Mouse (Mus musculus): ENCODE measurements around the gene Tenm2. TPM values are rescaled to one million over a fixed set of nuclear protein-coding genes. Genes with fewer than 3 reads are reported as not detected.

The Tenm2 gene
- polyA plus RNA-seq, 1 experiment from 2014 or later = not detected

GRCm38 (mm10) chr11:35959270-35959669 lies 1276.5 kb downstream of the Tenm2 start:
- H3K4me1 ChIP-seq (ENCODE audit: insufficient read depth) = peaks cover 11% of the 10 kb centered on the region
- TF ChIP-seq EP300 (IDR thresholded peaks at IDR 0.05; ENCODE audit: low read depth) (no peak), CTCF (IDR thresholded peaks at IDR 0.05; ENCODE audit: low read depth) (no peak)
- WGBS (ENCODE audit: insufficient replicate concordance) = 58% methylated on average over 3 of the region's 3 CpGs
- H3K4me3 ChIP-seq (ENCODE audit: low read depth, low read length) = no peak overlapping the region
- no peak overlapping the region for H3K27ac ChIP-seq (ENCODE audit: low read depth)
- H3K36me3 ChIP-seq (replicated peaks; ENCODE audit: insufficient read depth, low read length) = no peaks in the 10 kb centered on the region
- DNase-seq = no peak
- no peak overlapping the region for H3K4me2 ChIP-seq (ENCODE audit: low read depth, low read length)
- H3K9ac ChIP-seq (replicated peaks) = no peak overlapping the region
- H3K27me3 ChIP-seq (ENCODE audit: insufficient read depth, low read length) = no peaks in the 10 kb centered on the region
- H3K9me3 ChIP-seq (ENCODE audit: low read length) = no peaks in the 10 kb centered on the region
- no peak for ATAC-seq
